Mouse (Mus musculus) MEL (cell line): ENCODE results near the gene Dph7. TPM values are rescaled to one million over a fixed set of nuclear protein-coding genes. Genes with fewer than 3 reads are reported as not detected.

ENCODE experiments used
- DNase-seq: peaks from one replicate; pipeline ENCODE4 v3.0.0; 2011; ENCODE audit warnings: low read depth, low spot score
- H3K27ac ChIP-seq: 2 replicates; pipeline ENCODE4 v1.5.1; 2012; ENCODE audit warnings: low read depth, mild to moderate bottlenecking, control low read depth, low read length, moderate library complexity; ENCODE audit not compliant: control insufficient read depth
- H3K27me3 ChIP-seq, 2 experiments: fragments of 150-350 bp in 1 of 2; sonication (generic) in 1 of 2; 2 replicates each; pipeline ENCODE4 v1.6.1; 2012; ENCODE audit warnings: low read length in 2 of 2, mild to moderate bottlenecking in 2 of 2, improper control_type of control experiment in 1 of 2, moderate library complexity in 1 of 2; ENCODE audit not compliant: insufficient read depth in 2 of 2, control insufficient read depth in 1 of 2
- H3K36me3 ChIP-seq, 2 experiments: 2 replicates each; pipeline ENCODE4 v1.6.1; 2012 to 2014; ENCODE audit warnings: low read length in 2 of 2, improper control_type of control experiment in 1 of 2, inconsistent platforms in 1 of 2, mild to moderate bottlenecking in 1 of 2; ENCODE audit not compliant: insufficient read depth in 2 of 2, control insufficient read depth in 1 of 2
- H3K4me1 ChIP-seq, 2 experiments: fragments of 150-350 bp in 1 of 2; sonication (generic) in 1 of 2; 2 replicates each; pipeline ENCODE4 v1.6.1; 2012; ENCODE audit warnings: low read length in 2 of 2, improper control_type of control experiment in 1 of 2, mild to moderate bottlenecking in 1 of 2; ENCODE audit not compliant: insufficient read depth in 2 of 2, control insufficient read depth in 1 of 2
- H3K4me3 ChIP-seq, 2 experiments: fragments of 150-350 bp in 1 of 2; sonication (generic) in 1 of 2; 2 replicates each; pipeline ENCODE4 v1.5.1; 2012; ENCODE audit warnings: low read depth in 2 of 2, low read length in 2 of 2, mild to moderate bottlenecking in 2 of 2, moderate library complexity in 2 of 2, control low read depth in 1 of 2, improper control_type of control experiment in 1 of 2; ENCODE audit not compliant: control insufficient read depth in 1 of 2, insufficient read depth in 1 of 2
- H3K79me2 ChIP-seq: 2 replicates; pipeline ENCODE4 v1.6.1; 2012; ENCODE audit warnings: mild to moderate bottlenecking, low read length, moderate library complexity; ENCODE audit not compliant: control insufficient read depth, poor library complexity, insufficient read depth
- H3K9ac ChIP-seq: 2 replicates; pipeline ENCODE4 v1.6.1; 2012; ENCODE audit warnings: low read depth, mild to moderate bottlenecking, control low read depth, low read length, moderate library complexity; ENCODE audit not compliant: control insufficient read depth, poor library complexity, severe bottlenecking
- H3K9me3 ChIP-seq: fragments of 150-350 bp; sonication (generic); replicated peaks from 2 replicates; pipeline ENCODE4 v1.6.1; 2012; ENCODE audit warnings: mild to moderate bottlenecking, low read length, improper control_type of control experiment, moderate library complexity; ENCODE audit not compliant: insufficient read depth
- BHLHE40 ChIP-seq: IDR thresholded peaks from 2 replicates; pipeline ENCODE4 v1.6.1; 2012; ENCODE audit warnings: low read depth, mild to moderate bottlenecking, inconsistent platforms, low read length, improper control_type of control experiment, borderline replicate concordance
- CHD1 ChIP-seq: IDR thresholded peaks from 2 replicates; pipeline ENCODE4 v1.6.1; 2012; ENCODE audit warnings: low read depth, mild to moderate bottlenecking, inconsistent platforms, low read length, improper control_type of control experiment
- CHD2 ChIP-seq: IDR thresholded peaks from 2 replicates; pipeline ENCODE4 v1.6.1; 2011; ENCODE audit warnings: low read length, improper control_type of control experiment
- ELF1 ChIP-seq: IDR thresholded peaks from 2 replicates; pipeline ENCODE4 v1.6.1; 2014; ENCODE audit warnings: low read depth, mild to moderate bottlenecking, inconsistent platforms, low read length, improper control_type of control experiment, moderate library complexity
- EP300 ChIP-seq, 2 experiments: IDR thresholded peaks; 2 replicates each; pipeline ENCODE4 v1.6.1; 2011; ENCODE audit warnings: improper control_type of control experiment in 2 of 2, low read length in 2 of 2, low read depth in 1 of 2, mild to moderate bottlenecking in 1 of 2
- ETS1 ChIP-seq: IDR thresholded peaks from 2 replicates; pipeline ENCODE4 v1.6.1; 2012; ENCODE audit warnings: low read depth, mild to moderate bottlenecking, inconsistent platforms, low read length, improper control_type of control experiment, moderate library complexity
- GABPA ChIP-seq: IDR thresholded peaks from 2 replicates; pipeline ENCODE4 v1.6.1; 2012; ENCODE audit warnings: low read depth, mild to moderate bottlenecking, inconsistent platforms, low read length, improper control_type of control experiment, moderate library complexity
- GATA1 ChIP-seq: IDR thresholded peaks from 2 replicates; pipeline ENCODE4 v1.6.1; 2011; ENCODE audit warnings: low read depth, low read length, improper control_type of control experiment
- HCFC1 ChIP-seq: IDR thresholded peaks from 2 replicates; pipeline ENCODE4 v1.6.1; 2012; ENCODE audit warnings: low read depth, mild to moderate bottlenecking, inconsistent platforms, low read length, improper control_type of control experiment, moderate library complexity
- JUND ChIP-seq: IDR thresholded peaks from 2 replicates; pipeline ENCODE4 v1.6.1; 2011; ENCODE audit warnings: low read depth, mild to moderate bottlenecking, improper control_type of control experiment, low read length
- MAFK ChIP-seq: IDR thresholded peaks from 2 replicates; pipeline ENCODE4 v1.6.1; 2011; ENCODE audit warnings: low read depth, mild to moderate bottlenecking, low read length, improper control_type of control experiment, borderline replicate concordance
- MAZ ChIP-seq: IDR thresholded peaks from 2 replicates; pipeline ENCODE4 v1.6.1; 2012; ENCODE audit warnings: low read depth, mild to moderate bottlenecking, inconsistent platforms, low read length, improper control_type of control experiment
- NELFE ChIP-seq: IDR thresholded peaks from 2 replicates; pipeline ENCODE4 v1.6.1; 2011; ENCODE audit warnings: low read depth, low read length, improper control_type of control experiment
- POLR2AphosphoS2 ChIP-seq: IDR thresholded peaks from 2 replicates; pipeline ENCODE4 v1.6.1; 2011; ENCODE audit warnings: low read length, improper control_type of control experiment
- RAD21 ChIP-seq: IDR thresholded peaks from 2 replicates; pipeline ENCODE4 v1.6.1; 2011; ENCODE audit warnings: mild to moderate bottlenecking, low read depth, low read length, improper control_type of control experiment
- RCOR1 ChIP-seq: IDR thresholded peaks from 2 replicates; pipeline ENCODE4 v1.6.1; 2012; ENCODE audit warnings: low read depth, mild to moderate bottlenecking, inconsistent platforms, low read length, improper control_type of control experiment
- TAL1 ChIP-seq: IDR thresholded peaks from 2 replicates; pipeline ENCODE4 v1.6.1; 2012; ENCODE audit warnings: mild to moderate bottlenecking, inconsistent platforms, low read length, moderate library complexity, mixed read lengths
- TBP ChIP-seq: IDR thresholded peaks from 2 replicates; pipeline ENCODE4 v1.8.0; 2011; ENCODE audit warnings: low read depth, low read length, improper control_type of control experiment
- TCF12 ChIP-seq: IDR thresholded peaks from 2 replicates; pipeline ENCODE4 v1.6.1; 2014; ENCODE audit warnings: low read depth, mild to moderate bottlenecking, inconsistent platforms, low read length, improper control_type of control experiment, moderate library complexity
- ZC3H11A ChIP-seq: IDR thresholded peaks from 2 replicates; pipeline ENCODE4 v1.6.1; 2012; ENCODE audit warnings: low read depth, mild to moderate bottlenecking, inconsistent platforms, low read length, improper control_type of control experiment
- ZKSCAN1 ChIP-seq: IDR thresholded peaks from 2 replicates; pipeline ENCODE4 v1.6.1; 2012; ENCODE audit warnings: low read depth, mild to moderate bottlenecking, inconsistent platforms, low read length, improper control_type of control experiment, moderate library complexity
- ZMIZ1 ChIP-seq: IDR thresholded peaks from 2 replicates; pipeline ENCODE4 v1.6.1; 2012; ENCODE audit warnings: low read depth, mild to moderate bottlenecking, inconsistent platforms, low read length, improper control_type of control experiment, moderate library complexity
- polyA plus RNA-seq, 2 experiments: library from polyadenylated mRNA; stranded (reverse) in 1 of 2; unstranded in 1 of 2; fragments of >175 nt in 1 of 2; fragments of >200 nt in 1 of 2; gene quantifications; 2 replicates each; pipeline versions ENCODE4 v1.2.1 to v1.2.4; 2012; ENCODE audit warnings: low replicate concordance in 2 of 2, low read depth in 1 of 2; ENCODE audit not compliant: insufficient read length in 2 of 2, insufficient read depth in 1 of 2, missing spikeins in 1 of 2
- total RNA-seq: library from RNA; depleted of rRNA; stranded (reverse); fragments of 300-350 nt; gene quantifications from 2 replicates; pipeline ENCODE4 v1.2.3, GENCODE M21; 2012

Gene Dph7
- total and polyA plus RNA-seq, 3 experiments, result 17.6 to 19.7 TPM; not detected in 1

- TF ChIP-seq TAL1 (no peak), NELFE (no peak)
- TF ChIP-seq, all 39 proteins: peak for 4
These were observed 38.6 kb upstream of the Dph7 start (continued) for GRCm38 (mm10) chr2:24923561-24923960.

- DNase-seq, result no peak
- no peak for TF ChIP-seq HCFC1
- TF ChIP-seq EP300 (IDR thresholded peaks at IDR 0.05; ENCODE audit: low read depth in 1 of 2, low read length in 2 of 2), result no peak
- TF ChIP-seq GABPA, result no peak
- no peak for TF ChIP-seq NELFE
- TF ChIP-seq CHD2, result no peak
- TF ChIP-seq RAD21, result no peak
- no peak for TF ChIP-seq BHLHE40
- TF ChIP-seq, all 39 proteins: peak for 0
- no peak overlapping the region for H3K9ac ChIP-seq
- H3K9me3 ChIP-seq, result no peaks in the 10 kb centered on the region
- H3K79me2 ChIP-seq, result no peaks in the 10 kb centered on the region
- peaks cover 6 to 16% of the 10 kb centered on the region in 2 experiments for H3K4me1 ChIP-seq
- no peaks in the 10 kb centered on the region for H3K27me3 ChIP-seq
- H3K27ac ChIP-seq, result no peak overlapping the region
- peaks cover 0 to 17% of the 10 kb centered on the region in 2 experiments; a peak in 2 of 4 replicates for H3K36me3 ChIP-seq
- no peak overlapping the region for H3K4me3 ChIP-seq
These were observed 36.9 kb upstream of the Dph7 start for GRCm38 (mm10) chr2:24925284-24925683.

GRCm38 (mm10) chr2:24926345-24926964 is 35.7 kb upstream of the Dph7 start:
- no peak overlapping the region for H3K9ac ChIP-seq
- TF ChIP-seq CHD2 (no peak), TAL1 (peak; percentile 72)
- no peaks in the 10 kb centered on the region for H3K9me3 ChIP-seq
- no peaks in the 10 kb centered on the region for H3K27me3 ChIP-seq
- H3K79me2 ChIP-seq, result no peaks in the 10 kb centered on the region
- peaks cover 6 to 16% of the 10 kb centered on the region in 2 experiments for H3K4me1 ChIP-seq
- H3K4me3 ChIP-seq, result no peak overlapping the region
- H3K36me3 ChIP-seq, result peaks cover 0 to 16% of the 10 kb centered on the region in 2 experiments; a peak in 2 of 4 replicates
- H3K27ac ChIP-seq, result peak overlapping the region; percentile 32; the same call in 1 of the 2 replicates
- peak; percentile 68 for DNase-seq

- no peaks in the 10 kb centered on the region for H3K27me3 ChIP-seq
- H3K4me3 ChIP-seq, result no peak overlapping the region
- H3K9ac ChIP-seq, result no peak overlapping the region
- H3K36me3 ChIP-seq, result peaks cover 0 to 16% of the 10 kb centered on the region in 2 experiments; a peak in 2 of 4 replicates
- peaks cover 6 to 16% of the 10 kb centered on the region in 2 experiments for H3K4me1 ChIP-seq
- H3K9me3 ChIP-seq, result no peaks in the 10 kb centered on the region
- peak; percentile 74 for DNase-seq
- H3K27ac ChIP-seq, result peak overlapping the region; percentile 32; the same call in 1 of the 2 replicates
- H3K79me2 ChIP-seq, result no peaks in the 10 kb centered on the region
- TF ChIP-seq RCOR1, result no peak
- TF ChIP-seq TBP, result no peak
- peak; percentile 32; the same call in 1 of the 2 replicates for TF ChIP-seq ELF1
- TF ChIP-seq CHD1, result no peak
- no peak for TF ChIP-seq ZMIZ1
- TF ChIP-seq MAFK, result no peak
- TF ChIP-seq HCFC1, result no peak
- 0 out of 2 replicates have a peak, but pooled peaks have one; percentile 19 for TF ChIP-seq TCF12
- 0 out of 2 replicates have a peak, but pooled peaks have one; percentile 28 for TF ChIP-seq GATA1
- peak; percentile 49 for TF ChIP-seq TAL1
- no peak for TF ChIP-seq GABPA
- no peak for TF ChIP-seq JUND
- TF ChIP-seq ETS1, result no peak
- TF ChIP-seq BHLHE40, result no peak
- no peak for TF ChIP-seq ZKSCAN1
- 0 out of 2 replicates have a peak, but pooled peaks have one; percentile 4 for TF ChIP-seq ZC3H11A
- no peak for TF ChIP-seq MAZ
- no peak for TF ChIP-seq POLR2AphosphoS2
These were observed 35.2 kb upstream of the Dph7 start for GRCm38 (mm10) chr2:24926965-24927358.
